Mouse (Mus musculus): ENCODE results near the gene Naaladl2. TPM values are rescaled to one million over a fixed set of nuclear protein-coding genes. Genes with fewer than 3 reads are reported as not detected.

Naaladl2 gene
- total RNA-seq, 2 experiments from 2014 or later = 0.51 to 0.91 TPM

- intact Hi-C loops (cut with DNase I) = no loop called here
- DNase-seq = no peak
Observed at GRCm38 (mm10) chr3:24705778-24706423, 438.2 kb downstream of the Naaladl2 start.

DNA sequence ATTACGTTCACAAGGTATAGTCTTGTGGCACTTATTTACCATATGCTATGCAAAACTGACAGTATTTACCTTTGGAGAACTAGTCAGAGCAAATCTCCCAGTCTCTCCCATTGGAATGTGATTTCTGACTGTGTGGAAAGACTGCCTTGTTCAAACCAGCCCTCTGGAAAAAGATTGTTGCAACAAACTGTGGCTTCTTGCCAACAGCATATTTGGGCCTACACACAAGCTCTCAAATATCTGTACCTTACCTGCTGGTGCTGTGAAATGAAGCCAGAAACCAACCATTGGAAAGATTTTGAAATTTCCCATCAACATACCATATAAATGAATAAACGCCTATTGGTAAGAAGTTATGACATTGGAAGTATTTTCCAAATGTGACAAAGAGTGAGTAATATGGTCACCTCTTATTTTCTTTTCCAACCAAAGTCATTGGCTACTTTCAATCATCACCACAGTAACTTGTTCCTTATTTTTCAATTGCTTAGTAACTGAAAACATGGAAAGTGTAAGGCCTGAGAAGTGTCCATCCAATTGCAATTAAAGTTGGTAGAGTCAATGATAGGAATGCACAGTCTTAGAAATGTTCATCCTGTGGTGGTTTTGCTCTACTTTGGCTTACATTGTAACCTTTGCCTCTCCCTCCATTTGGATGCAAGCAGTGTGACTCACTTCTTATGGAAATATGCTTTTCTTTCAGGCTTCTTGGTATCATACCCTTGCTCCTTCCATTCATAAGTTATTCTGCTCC, 453.7 kb downstream of the Naaladl2 start:
- intact Hi-C loops (cut with DNase I) = no loop called here

DNA sequence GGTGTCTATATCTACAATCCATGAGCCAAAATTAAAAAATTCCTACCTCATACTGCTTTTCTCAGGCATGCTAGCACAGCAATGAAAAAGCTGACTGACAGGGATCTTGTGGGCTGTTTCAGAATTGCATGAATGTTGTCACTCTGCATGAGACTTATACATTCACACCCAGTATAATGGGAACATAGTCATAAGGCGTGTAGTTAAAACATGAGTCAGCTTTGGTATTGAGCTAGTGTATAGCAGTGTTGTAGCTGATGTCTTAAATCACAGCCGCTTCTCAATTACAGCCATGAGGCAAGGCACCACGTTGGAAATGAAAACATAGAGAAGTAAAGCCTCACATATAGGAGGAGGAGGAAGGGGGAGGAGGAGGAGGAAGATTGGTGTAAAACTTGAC, 473.6 kb downstream of the Naaladl2 start:
- intact Hi-C loops (cut with DNase I) = no loop called here
- DNase-seq = no peak

More for the DNA sequence above, 453.7 kb downstream of the Naaladl2 start:
- no peak for DNase-seq

GRCm38 (mm10) chr3:24668052-24668916, 475.8 kb downstream of the Naaladl2 start:
- DNase-seq = no peak
- intact Hi-C loops (cut with DNase I) = no loop called here

DNA sequence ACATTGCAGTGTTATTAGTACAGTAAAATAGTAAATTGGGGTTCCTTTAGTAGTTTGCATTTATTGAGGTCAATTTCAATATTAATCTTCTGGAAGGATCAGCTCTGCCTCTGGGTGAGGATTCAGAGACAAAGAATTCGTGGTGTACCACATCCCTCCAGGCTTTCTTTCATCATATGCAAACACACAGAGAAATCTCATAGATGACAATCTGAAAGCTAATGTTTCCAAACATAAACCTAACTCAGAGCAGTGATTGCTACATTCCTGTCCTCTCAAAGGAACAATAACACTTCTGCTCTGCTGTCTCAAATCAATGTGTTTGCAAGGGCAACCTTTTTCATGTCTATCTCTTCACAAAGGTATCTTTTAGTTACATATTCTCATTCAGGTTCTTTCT, 478.7 kb downstream of the Naaladl2 start:
- intact Hi-C loops (cut with DNase I) = no loop called here
- no peak for DNase-seq

- DNase-seq = no peak
Observed at GRCm38 (mm10) chr3:24663749-24664148, 480.3 kb downstream of the Naaladl2 start.

DNA sequence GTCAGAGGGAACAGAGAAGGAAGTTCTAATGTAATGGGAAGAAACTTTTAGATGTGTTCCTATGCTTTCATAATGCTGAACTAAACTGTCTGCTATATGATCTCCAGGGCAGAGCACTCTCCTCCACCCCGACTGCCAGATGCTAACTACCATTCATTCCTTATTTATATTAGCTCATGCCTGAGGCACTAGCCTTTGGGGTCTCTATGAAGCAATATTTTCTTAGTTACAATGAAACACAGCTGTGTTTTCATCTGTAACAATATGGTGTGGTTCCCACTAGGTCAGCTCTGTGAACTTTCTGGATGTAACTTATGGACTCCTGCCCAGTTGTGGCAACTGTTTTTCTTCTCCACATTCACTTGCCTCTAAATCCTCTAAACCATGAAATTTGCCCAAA, 514.0 kb downstream of the Naaladl2 start:
- DNase-seq = no peak

More at GRCm38 (mm10) chr3:24663749-24664148, 480.3 kb downstream of the Naaladl2 start:
- intact Hi-C loops (cut with DNase I) = no loop called here

DNA sequence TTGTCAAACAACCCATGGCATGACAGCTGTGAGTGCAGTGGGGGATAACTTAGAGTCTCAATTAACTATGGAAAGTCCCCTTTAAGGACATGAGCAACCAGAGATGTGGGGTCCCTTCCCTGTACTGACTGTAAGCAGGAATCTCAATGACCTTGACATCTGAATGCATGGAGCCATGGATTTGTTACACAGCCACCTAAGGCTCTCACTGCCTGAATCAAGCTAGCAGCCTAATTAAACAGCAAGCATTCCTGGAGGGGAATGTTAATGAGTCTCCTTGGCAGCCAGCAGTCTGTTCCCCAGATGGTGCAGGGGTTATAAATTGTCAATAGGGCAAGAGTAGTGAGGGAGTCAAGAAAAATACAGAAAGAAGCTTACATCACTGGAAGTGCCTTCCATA, 538.6 kb downstream of the Naaladl2 start:
- intact Hi-C loops (cut with DNase I) = no loop called here
- no peak for DNase-seq

More for the DNA sequence above, 514.0 kb downstream of the Naaladl2 start:
- intact Hi-C loops (cut with DNase I) = no loop called here

- intact Hi-C loops (cut with DNase I) = no loop called here
- no peak for DNase-seq
Observed at GRCm38 (mm10) chr3:24604791-24605320, 539.2 kb downstream of the Naaladl2 start.

GRCm38 (mm10) chr3:24595447-24595846, 548.6 kb downstream of the Naaladl2 start:
- no peak for DNase-seq
- intact Hi-C loops (cut with DNase I) = no loop called here

DNA sequence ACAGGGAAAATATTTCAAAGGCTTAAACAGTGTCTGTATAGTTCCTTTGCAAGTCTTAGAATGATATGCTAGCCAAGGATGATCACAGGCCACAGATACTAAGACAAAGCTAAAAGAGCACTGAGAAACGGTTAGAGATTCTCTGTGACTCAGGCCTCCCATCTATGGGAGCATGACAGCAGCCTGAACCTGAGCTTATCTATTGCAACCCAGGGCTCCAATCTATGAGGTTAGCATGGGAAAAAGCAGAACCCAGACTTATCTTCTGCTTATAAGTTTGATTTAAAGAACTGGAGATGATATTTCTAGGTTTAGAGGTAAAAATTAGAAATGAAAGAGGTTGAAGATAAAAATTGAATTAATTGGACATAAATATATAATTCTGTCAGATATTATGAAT, 587.4 kb downstream of the Naaladl2 start:
- no peak for DNase-seq
- intact Hi-C loops (cut with DNase I) = no loop called here

DNA sequence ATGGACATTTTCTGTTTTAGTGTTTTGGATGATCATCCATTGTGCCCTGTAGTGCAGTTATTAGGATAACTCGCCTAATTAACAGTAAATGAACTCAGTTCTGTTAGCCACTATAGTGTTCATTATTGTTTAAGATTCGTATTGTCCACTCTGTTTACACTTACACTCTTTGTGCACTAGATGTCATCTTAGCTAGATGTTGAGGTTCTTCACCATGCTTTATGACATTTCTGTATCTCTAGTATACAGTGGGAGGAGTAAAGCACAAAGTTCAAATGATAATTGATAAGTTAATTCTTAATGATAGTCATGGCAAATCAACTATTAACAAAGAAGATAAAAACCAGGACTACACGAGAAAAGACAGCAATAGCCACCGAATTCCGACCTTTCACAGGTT, 590.4 kb downstream of the Naaladl2 start:
- intact Hi-C loops (cut with DNase I) = no loop called here
- DNase-seq = no peak

- no peak for DNase-seq
- intact Hi-C loops (cut with DNase I) = no loop called here
Observed at GRCm38 (mm10) chr3:24552631-24553030, 591.4 kb downstream of the Naaladl2 start.

- intact Hi-C loops (cut with DNase I) = no loop called here
- no peak for DNase-seq
Observed at GRCm38 (mm10) chr3:24533775-24534458, 610.1 kb downstream of the Naaladl2 start.

GRCm38 (mm10) chr3:24514918-24515317, 629.1 kb downstream of the Naaladl2 start:
- intact Hi-C loops (cut with DNase I) = no loop called here
- no peak for DNase-seq

DNA sequence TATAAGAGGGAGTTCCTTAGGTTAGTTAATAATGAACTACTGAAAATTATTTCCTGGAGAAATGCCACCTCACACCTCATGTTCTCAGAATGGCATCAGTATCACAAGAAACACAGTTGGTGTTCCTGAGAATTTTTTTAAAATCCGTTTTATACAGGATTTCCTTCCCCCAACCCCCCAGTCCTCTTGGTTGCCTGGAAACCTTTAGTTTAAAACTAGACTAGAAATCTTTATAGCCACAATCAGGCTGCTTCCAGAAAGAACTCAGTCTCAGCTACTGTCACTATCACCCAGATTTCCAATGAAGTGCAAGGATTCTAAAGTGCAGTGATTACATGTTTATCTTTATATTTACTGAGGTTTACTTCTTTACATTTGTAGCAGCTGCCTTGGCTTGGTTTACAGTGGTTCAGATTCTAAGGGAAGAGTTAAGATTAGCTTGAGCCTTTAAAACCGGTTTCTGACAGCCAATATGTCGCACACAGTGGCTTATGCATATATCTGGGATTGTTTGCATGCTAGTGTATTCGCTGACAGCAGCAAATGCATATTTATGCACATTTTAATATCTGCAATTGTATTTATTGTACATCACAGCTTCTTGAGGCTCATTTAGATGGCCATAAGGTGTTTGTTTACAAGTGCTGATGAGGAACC, 657.5 kb downstream of the Naaladl2 start:
- DNase-seq = no peak
- intact Hi-C loops (cut with DNase I) = no loop called here

DNA sequence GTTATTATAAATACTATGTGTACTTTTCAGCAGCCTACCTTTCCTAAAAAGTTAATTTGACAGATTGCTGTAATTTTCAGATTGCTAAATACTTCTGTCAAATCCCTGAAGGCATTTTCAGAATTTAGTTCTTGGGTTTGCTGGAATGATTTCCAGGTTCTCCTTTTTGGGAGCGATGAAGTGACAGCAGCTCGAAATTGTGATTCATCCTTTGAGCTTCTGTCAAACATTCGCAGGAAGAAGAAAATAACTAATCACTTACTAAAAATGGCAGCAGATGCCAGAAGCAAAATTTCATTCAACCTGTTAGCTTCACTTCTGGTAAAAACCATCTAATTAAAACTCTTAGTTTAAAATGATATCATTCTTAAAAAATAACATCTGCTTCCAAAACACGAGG, 680.1 kb downstream of the Naaladl2 start:
- intact Hi-C loops (cut with DNase I) = no loop called here
- no peak for DNase-seq

- intact Hi-C loops (cut with DNase I) = no loop called here
- no peak for DNase-seq
Observed at GRCm38 (mm10) chr3:24440621-24441020, 703.4 kb downstream of the Naaladl2 start.

- DNase-seq = peak in 1 of 2 experiments; percentile 13
- intact Hi-C loops (cut with DNase I) = no loop called here
Observed at GRCm38 (mm10) chr3:24432761-24433160, 711.3 kb downstream of the Naaladl2 start.

- DNase-seq = no peak
- intact Hi-C loops (cut with DNase I) = no loop called here
Observed at GRCm38 (mm10) chr3:24391737-24392136, 752.3 kb downstream of the Naaladl2 start.
